Mouse (Mus musculus) left cerebral cortex, adult 8-10 months (tissue): ENCODE data around the gene Renbp. TPM values are rescaled to one million over a fixed set of nuclear protein-coding genes. Genes with fewer than 3 reads are reported as not detected.

Experiments used
- DNase-seq, 2 experiments: peaks; one replicate each; pipeline ENCODE4 v3.0.0; 2022; ENCODE audit warnings: low spot score in 2 of 2
- total RNA-seq, 4 experiments: library from RNA; stranded (reverse); gene quantifications; 2 replicates each; pipeline ENCODE4 v1.2.4; 2022

The Renbp gene
- total RNA-seq, 4 experiments from 2014 or later = 5.3 to 15.8 (median 7.5) TPM

GRCm38 (mm10) chrX:73921285-73921822 is 9.3 kb downstream of the Renbp start:
- peak in 1 of 2 experiments; percentile 6 for DNase-seq

DNA sequence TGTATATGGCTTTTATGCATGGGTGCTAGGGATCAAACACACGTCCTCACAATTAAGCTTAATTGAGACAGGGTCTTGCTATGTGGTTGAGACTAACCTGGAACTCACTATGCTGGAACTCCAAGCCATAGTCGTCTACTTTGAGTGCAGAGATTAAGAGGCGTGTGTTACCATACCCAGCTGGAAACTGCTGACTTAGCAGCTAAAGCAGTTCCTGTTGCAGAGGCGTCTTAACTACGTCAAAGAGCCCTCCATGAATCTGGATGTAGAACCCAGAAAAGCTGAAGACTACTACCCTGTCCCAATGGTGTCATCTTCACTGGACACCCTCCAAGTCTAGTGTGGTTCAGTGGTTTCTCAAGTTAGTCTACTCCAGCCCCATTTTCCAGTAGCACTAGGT is 12.0 kb downstream of the Renbp start:
- DNase-seq = no peak

- no peak for DNase-seq
Observed at GRCm38 (mm10) chrX:73916945-73917344, 13.7 kb downstream of the Renbp start.

DNA sequence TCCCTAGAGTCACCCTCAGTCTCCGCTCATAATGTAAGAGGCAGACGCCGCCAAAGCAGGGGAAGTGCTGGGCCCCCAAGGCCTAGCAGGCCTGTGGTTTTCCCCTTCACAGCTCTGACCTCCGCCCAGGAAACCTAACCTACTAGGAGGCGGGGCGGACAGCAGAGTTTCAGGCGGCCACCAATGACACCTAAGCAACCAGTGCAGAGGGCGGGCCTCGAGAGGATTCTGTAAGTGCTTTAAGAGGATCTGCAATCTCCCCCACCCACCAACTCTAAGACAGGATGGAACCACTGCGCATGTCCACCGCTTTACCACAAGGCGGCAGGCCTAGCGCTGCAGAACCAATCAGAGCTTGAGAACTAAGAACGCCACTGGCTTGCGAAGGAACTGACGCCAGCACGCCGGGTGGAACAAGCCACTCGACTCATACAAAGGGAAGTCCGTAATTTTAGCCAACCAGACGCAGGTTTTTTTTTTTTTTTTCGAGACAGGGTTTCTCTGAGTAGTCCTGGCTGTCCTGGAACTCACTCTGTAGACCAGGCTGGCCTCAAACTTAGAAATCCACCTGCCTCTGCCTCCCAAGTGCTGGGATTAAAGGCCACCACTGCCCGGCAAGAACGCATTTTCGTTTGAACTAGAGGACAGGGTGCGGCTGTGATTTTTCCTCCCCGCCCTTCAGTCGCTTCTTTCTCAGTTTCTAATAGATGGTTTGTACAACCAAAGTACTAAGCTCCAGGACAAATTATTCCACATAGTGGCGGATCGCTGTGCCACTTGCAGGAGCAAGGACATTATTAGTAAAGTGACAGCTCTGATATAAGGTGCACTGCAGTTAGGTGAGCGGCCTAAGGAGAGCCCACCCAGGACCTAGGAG is 15.6 kb downstream of the Renbp start:
- peak; percentile 58 to 91 for DNase-seq

- DNase-seq = no peak
Observed at GRCm38 (mm10) chrX:73911588-73911987, 19.1 kb downstream of the Renbp start.

DNA sequence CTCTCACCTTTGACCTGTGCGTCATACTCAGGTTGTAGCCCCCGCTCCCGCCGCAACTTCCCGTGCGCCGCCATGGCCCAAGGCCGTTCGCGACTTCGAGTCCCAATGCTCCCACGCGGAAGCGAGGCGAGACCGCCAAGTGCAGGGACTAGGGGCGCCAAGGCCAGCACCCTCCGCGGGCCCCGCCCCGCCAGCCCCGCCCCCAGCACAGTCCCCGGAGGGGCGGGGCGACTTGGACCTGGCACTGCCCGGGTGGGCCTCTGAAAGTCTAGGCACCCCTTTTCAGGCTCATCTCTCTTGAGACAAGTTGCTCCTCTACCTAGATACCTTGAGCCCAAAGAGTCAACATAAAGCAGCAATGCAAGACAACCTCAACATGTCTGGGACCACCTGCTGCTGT is 19.5 kb downstream of the Renbp start:
- no peak for DNase-seq

DNA sequence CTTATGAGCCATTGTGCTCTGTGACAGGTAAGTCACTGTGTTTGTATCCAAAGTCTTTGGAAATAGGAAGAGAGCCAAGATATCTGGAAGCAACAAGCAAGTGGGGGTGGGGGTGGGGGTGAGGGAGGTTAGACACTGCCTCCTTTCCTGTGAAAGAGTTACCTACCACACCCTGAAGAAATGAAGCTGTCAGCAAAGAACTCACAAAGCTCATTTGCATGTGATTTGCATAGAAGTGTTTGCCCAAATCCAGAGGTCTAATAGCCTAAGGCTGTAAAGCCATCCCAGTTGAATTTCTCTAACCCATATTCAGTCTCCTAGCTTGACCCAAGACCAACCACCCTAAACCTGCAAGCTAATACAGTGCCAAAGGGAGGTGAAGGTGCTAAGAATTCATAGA is 20.2 kb downstream of the Renbp start:
- no peak for DNase-seq

DNA sequence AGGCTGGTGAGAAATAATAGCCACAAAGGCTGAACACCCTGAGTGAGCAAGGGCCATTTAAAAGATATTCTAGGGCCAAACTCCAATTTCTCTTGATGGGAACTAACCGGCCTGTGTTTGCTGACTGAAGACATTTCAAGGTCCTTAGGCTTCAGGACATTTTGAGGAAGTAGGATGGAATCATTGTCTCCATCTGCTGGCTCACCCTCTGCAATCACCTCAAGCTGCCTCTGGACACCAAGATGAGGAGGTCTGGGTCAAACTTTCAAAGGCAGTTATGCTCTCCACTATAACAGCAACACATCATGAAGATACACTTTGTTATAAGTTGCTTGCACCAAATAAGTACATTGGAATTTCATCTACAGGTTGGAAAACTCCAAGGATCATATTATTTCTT is 20.6 kb downstream of the Renbp start:
- no peak for DNase-seq

DNA sequence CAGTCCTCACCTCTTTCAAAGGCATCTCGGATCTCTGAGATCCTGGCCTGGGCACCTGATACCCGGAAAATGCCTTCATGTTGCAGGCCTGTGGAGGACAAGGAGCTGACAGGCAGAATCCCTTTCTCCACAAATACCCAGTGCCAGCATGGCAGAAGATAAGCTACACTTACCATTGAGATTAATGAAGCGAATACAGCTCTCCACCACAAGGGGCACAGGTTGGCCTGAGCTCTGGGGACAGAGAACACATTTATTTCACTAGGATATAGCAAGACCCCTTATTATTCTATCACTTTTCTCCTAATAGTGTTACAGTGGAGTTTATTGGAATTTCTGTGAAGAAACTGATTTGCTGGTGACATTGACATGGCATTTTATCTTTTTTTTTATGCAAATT is 32.7 kb downstream of the Renbp start:
- DNase-seq = no peak

GRCm38 (mm10) chrX:73895719-73896118 is 34.9 kb downstream of the Renbp start, which contains the start of gene L1cam:
Gene L1cam, minus strand, starts transcription at chrX:73896105.
- DNase-seq = peak in 1 of 2 experiments; percentile 25

- no peak for DNase-seq
Observed at GRCm38 (mm10) chrX:73892833-73893232, 37.8 kb downstream of the Renbp start.

DNA sequence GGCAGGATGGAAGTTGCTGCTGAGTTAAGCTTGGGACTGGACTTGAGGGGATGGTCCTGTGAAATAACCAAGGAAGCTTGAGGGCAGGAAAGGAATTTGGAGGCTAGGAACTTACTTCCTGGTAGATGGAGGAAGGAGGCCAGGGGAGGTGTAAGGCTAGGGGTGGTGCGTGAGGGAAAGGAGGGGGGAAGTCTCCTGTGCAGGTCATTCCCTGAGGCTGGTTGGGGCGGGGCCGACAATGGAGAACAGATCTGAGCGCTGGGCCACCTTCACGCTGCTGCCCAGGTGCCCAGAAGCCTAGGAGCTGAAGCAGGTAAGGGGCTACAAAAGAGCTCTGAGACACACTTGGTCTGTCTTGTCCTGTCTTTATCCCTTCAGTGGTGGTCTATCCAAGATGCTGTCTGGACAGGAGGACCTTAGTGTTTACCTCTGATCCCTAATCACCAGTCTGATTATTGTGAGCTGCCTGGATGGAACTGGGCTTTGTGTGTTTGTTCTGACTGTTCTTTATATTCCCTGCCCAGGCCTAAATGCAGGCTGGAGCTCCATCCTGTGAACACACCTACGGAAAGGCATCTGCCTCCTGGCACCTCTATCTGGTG is 39.0 kb downstream of the Renbp start, which contains the start of gene Avpr2:
Gene Avpr2, plus strand, starts transcription at position 552 of the 602 bp plus-strand sequence.
- no peak for DNase-seq

- DNase-seq = no peak
Observed at GRCm38 (mm10) chrX:73881463-73881862, 49.2 kb downstream of the Renbp start.

- DNase-seq = no peak
Observed at GRCm38 (mm10) chrX:73881036-73881427, 49.6 kb downstream of the Renbp start.

GRCm38 (mm10) chrX:73880194-73881035 is 50.2 kb downstream of the Renbp start:
- no peak for DNase-seq

- no peak for DNase-seq
Observed at GRCm38 (mm10) chrX:73877014-73877413, 53.6 kb downstream of the Renbp start.

- no peak for DNase-seq
Observed at GRCm38 (mm10) chrX:73875881-73876280, 54.8 kb downstream of the Renbp start.
